Mouse (Mus musculus): ENCODE measurements around the gene Bcas1. TPM values are rescaled to one million over a fixed set of nuclear protein-coding genes. Genes with fewer than 3 reads are reported as not detected.

The Bcas1 gene
- polyA plus RNA-seq (2015; fragmentation: Nextera tagmentation; extraction: Ambion mirVana): 1.00 and 1.9 TPM in 2 replicates

GRCm38 (mm10) chr2:170427704-170428103 lies at the start of gene Bcas1:
Gene Bcas1 (minus strand): TSS chr2:170427845.
- Histone ChIP-seq H3K4me2 (no peak within 1 kb of the TSS), H3K36me3 (no peaks in the 10 kb centered on the region), H3K4me1 (peaks cover 8% of the 10 kb centered on the region; the same call in 1 of the 2 replicates), H3K27me3 (no peaks in the 10 kb centered on the region), H3K9me3 (no peaks in the 10 kb centered on the region), H3K27ac (no peak within 1 kb of the TSS), H3K4me3 (no peak within 1 kb of the TSS), H3K9ac (no peak within 1 kb of the TSS)
- 79% methylated on average over 8 of the region's 8 CpGs for WGBS
- no peak for ATAC-seq (ENCODE audit: insufficient number of reproducible peaks, insufficient read depth, low FRiP score, low TSS enrichment, low read depth)

DNA sequence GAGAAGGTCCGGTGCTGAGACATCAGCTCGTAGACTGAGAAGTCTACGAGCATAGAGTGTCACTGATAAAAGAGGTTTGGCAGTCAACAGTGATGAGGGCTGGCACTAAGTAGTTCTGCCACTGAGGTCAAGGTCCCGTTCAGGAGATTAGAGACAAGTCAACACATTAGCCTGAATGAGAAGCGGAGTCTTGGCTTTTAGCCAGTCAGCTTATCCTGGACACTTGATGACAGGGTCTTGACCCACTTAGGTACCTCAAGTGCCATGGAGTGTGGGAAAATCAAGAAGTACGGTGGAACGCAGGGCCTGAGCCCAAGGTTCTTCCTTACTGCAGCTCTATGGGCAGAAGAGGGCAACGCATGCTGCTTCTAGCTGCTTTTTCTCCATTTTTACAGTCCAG lies 49.0 kb upstream of the Bcas1 start:
- Histone ChIP-seq H3K4me1 (no peaks in the 10 kb centered on the region), H3K4me2 (no peak overlapping the region), H3K9me3 (0 out of 2 replicates have a peak, but pooled peaks cover 2% of the 10 kb centered on the region), H3K27ac (no peak overlapping the region), H3K4me3 (no peak overlapping the region), H3K36me3 (no peaks in the 10 kb centered on the region), H3K27me3 (no peaks in the 10 kb centered on the region), H3K9ac (no peak overlapping the region)
- WGBS: 91% methylated on average over 8 of the region's 8 CpGs
- ATAC-seq (ENCODE audit: insufficient number of reproducible peaks, insufficient read depth, low FRiP score, low TSS enrichment, low read depth): no peak

GRCm38 (mm10) chr2:170476215-170476614 lies 48.6 kb upstream of the Bcas1 start:
- ATAC-seq (ENCODE audit: insufficient number of reproducible peaks, insufficient read depth, low FRiP score, low TSS enrichment, low read depth): no peak
- H3K4me2 ChIP-seq: no peak overlapping the region
- H3K36me3 ChIP-seq: no peaks in the 10 kb centered on the region
- no peaks in the 10 kb centered on the region for H3K27me3 ChIP-seq
- no peak overlapping the region for H3K4me3 ChIP-seq
- 0 out of 2 replicates have a peak, but pooled peaks cover 2% of the 10 kb centered on the region for H3K9me3 ChIP-seq
- H3K4me1 ChIP-seq: no peaks in the 10 kb centered on the region
- no peak overlapping the region for H3K9ac ChIP-seq
- 85% methylated on average over 11 of the region's 11 CpGs for WGBS
- H3K27ac ChIP-seq: no peak overlapping the region

- Histone ChIP-seq H3K9me3 (0 out of 2 replicates have a peak, but pooled peaks cover 2% of the 10 kb centered on the region), H3K27me3 (no peaks in the 10 kb centered on the region), H3K36me3 (no peaks in the 10 kb centered on the region), H3K4me3 (no peak overlapping the region), H3K27ac (no peak overlapping the region), H3K9ac (no peak overlapping the region), H3K4me2 (no peak overlapping the region), H3K4me1 (no peaks in the 10 kb centered on the region)
- 74% methylated on average over 3 of the region's 3 CpGs for WGBS
- no peak for ATAC-seq (ENCODE audit: insufficient number of reproducible peaks, insufficient read depth, low FRiP score, low TSS enrichment, low read depth)
Measured at GRCm38 (mm10) chr2:170475164-170475563, 47.5 kb upstream of the Bcas1 start.

DNA sequence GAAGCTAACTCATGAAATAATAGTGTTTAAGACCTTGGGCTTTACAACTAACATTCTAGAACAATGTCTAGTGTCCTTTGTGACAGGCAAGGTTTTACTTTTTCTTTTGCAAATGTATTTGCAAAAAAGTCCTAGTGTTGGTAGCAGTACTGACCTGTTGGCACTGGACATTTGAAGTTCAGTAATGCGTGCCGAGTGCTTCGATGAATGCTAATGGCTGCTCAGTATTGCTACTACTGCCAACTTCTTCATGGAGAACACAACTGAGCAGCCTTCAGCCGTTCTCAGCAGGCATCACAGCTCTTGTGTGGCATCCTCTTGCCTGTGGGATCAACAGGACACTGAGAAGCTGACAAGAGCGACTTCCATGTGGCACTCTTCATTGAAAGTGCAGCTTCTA lies 46.5 kb upstream of the Bcas1 start:
- no peaks in the 10 kb centered on the region for H3K36me3 ChIP-seq
- H3K27me3 ChIP-seq: peaks cover 4% of the 10 kb centered on the region; the same call in 1 of the 2 replicates
- no peak overlapping the region for H3K4me3 ChIP-seq
- H3K27ac ChIP-seq: no peak overlapping the region
- 0 out of 2 replicates have a peak, but pooled peaks cover 2% of the 10 kb centered on the region for H3K9me3 ChIP-seq
- H3K4me1 ChIP-seq: 0 out of 2 replicates have a peak, but pooled peaks cover 5% of the 10 kb centered on the region
- ATAC-seq (ENCODE audit: insufficient number of reproducible peaks, insufficient read depth, low FRiP score, low TSS enrichment, low read depth): no peak
- 94% methylated on average over 5 of the region's 5 CpGs for WGBS
- H3K4me2 ChIP-seq: no peak overlapping the region
- no peak overlapping the region for H3K9ac ChIP-seq

GRCm38 (mm10) chr2:170470591-170470990 lies 42.9 kb upstream of the Bcas1 start:
- 0 out of 2 replicates have a peak, but pooled peaks cover 5% of the 10 kb centered on the region for H3K4me1 ChIP-seq
- whole genome bisulfite sequencing: 73% methylated on average over 5 of the region's 5 CpGs
- no peak for ATAC-seq (ENCODE audit: insufficient number of reproducible peaks, insufficient read depth, low FRiP score, low TSS enrichment, low read depth)
- no peak overlapping the region for H3K9ac ChIP-seq
- no peaks in the 10 kb centered on the region for H3K36me3 ChIP-seq
- no peak overlapping the region for H3K4me3 ChIP-seq
- peaks cover 4% of the 10 kb centered on the region; the same call in 1 of the 2 replicates for H3K27me3 ChIP-seq
- H3K9me3 ChIP-seq: 0 out of 2 replicates have a peak, but pooled peaks cover 2% of the 10 kb centered on the region
- no peak overlapping the region for H3K27ac ChIP-seq
- no peak overlapping the region for H3K4me2 ChIP-seq

- Histone ChIP-seq H3K4me3 (no peak overlapping the region), H3K27ac (no peak overlapping the region), H3K9ac (no peak overlapping the region), H3K4me1 (0 out of 2 replicates have a peak, but pooled peaks cover 5% of the 10 kb centered on the region), H3K4me2 (peak overlapping the region; percentile 7; the same call in 1 of the 2 replicates), H3K9me3 (0 out of 2 replicates have a peak, but pooled peaks cover 2% of the 10 kb centered on the region), H3K27me3 (peaks cover 4% of the 10 kb centered on the region; the same call in 1 of the 2 replicates), H3K36me3 (no peaks in the 10 kb centered on the region)
- 6% methylated on average over 10 of the region's 10 CpGs for WGBS
- ATAC-seq (ENCODE audit: insufficient number of reproducible peaks, insufficient read depth, low FRiP score, low TSS enrichment, low read depth): no peak
Measured at GRCm38 (mm10) chr2:170469616-170470308, 42.1 kb upstream of the Bcas1 start.

DNA sequence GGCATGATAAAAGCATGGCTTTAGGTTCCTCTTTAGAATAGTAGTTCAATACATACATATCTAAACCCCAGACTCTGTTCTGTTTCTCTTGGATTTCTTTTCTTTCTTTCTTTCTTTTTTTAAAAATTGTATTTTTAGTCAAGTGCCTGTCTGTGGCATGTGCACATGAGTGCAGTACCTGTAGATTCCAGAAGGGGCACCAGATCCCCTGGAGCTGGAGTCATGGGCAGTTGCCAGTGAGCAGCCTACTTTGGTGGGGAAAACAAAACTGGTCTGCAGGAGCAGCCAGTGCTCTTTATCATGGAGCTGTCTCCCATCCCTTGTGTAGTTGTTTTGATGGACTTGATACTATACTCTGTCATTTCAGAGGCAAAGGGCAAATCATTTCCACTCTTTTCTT lies 40.4 kb upstream of the Bcas1 start:
- H3K27ac ChIP-seq: no peak overlapping the region
- H3K36me3 ChIP-seq: no peaks in the 10 kb centered on the region
- no peak overlapping the region for H3K9ac ChIP-seq
- no peaks in the 10 kb centered on the region for H3K9me3 ChIP-seq
- 0 out of 2 replicates have a peak, but pooled peaks cover 5% of the 10 kb centered on the region for H3K4me1 ChIP-seq
- H3K4me2 ChIP-seq: no peak overlapping the region
- ATAC-seq (ENCODE audit: insufficient number of reproducible peaks, insufficient read depth, low FRiP score, low TSS enrichment, low read depth): no peak
- peaks cover 4% of the 10 kb centered on the region; the same call in 1 of the 2 replicates for H3K27me3 ChIP-seq
- H3K4me3 ChIP-seq: no peak overlapping the region

- Histone ChIP-seq H3K4me3 (no peak overlapping the region), H3K9me3 (no peaks in the 10 kb centered on the region), H3K36me3 (no peaks in the 10 kb centered on the region), H3K4me2 (no peak overlapping the region), H3K27me3 (peaks cover 4% of the 10 kb centered on the region; the same call in 1 of the 2 replicates), H3K9ac (no peak overlapping the region), H3K27ac (no peak overlapping the region), H3K4me1 (0 out of 2 replicates have a peak, but pooled peaks cover 5% of the 10 kb centered on the region)
- 52% methylated on average over 4 of the region's 4 CpGs for WGBS
- ATAC-seq (ENCODE audit: insufficient number of reproducible peaks, insufficient read depth, low FRiP score, low TSS enrichment, low read depth): no peak
Measured at GRCm38 (mm10) chr2:170464817-170465216, 37.2 kb upstream of the Bcas1 start.

GRCm38 (mm10) chr2:170461652-170462051 lies 34.0 kb upstream of the Bcas1 start:
- Histone ChIP-seq H3K9me3 (no peaks in the 10 kb centered on the region), H3K9ac (no peak overlapping the region), H3K27ac (no peak overlapping the region), H3K4me1 (no peaks in the 10 kb centered on the region), H3K27me3 (no peaks in the 10 kb centered on the region), H3K36me3 (no peaks in the 10 kb centered on the region), H3K4me3 (no peak overlapping the region), H3K4me2 (no peak overlapping the region)
- no peak for ATAC-seq (ENCODE audit: insufficient number of reproducible peaks, insufficient read depth, low FRiP score, low TSS enrichment, low read depth)
- WGBS: 61% methylated on average over 7 of the region's 7 CpGs

DNA sequence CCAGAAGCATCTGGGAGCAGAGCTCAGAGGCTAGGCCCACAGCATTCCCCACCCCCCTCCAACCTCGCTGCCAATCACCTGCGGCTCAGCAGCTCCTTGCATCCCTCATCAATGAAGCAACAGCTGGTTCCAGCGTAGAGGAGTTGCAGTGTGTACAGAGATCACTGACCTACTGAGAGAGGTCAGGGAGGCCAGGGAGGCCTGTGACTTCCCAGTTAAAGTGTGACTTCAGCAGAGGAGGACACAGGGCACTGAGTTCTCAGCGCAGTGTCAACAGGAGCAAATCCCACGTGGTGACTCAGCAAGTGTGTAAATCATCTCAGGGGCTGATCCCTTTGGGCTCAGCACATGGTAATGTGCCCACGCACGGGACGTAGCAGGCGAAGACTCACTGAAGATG lies 32.2 kb upstream of the Bcas1 start:
- 31% methylated on average over 9 of the region's 9 CpGs for WGBS

DNA sequence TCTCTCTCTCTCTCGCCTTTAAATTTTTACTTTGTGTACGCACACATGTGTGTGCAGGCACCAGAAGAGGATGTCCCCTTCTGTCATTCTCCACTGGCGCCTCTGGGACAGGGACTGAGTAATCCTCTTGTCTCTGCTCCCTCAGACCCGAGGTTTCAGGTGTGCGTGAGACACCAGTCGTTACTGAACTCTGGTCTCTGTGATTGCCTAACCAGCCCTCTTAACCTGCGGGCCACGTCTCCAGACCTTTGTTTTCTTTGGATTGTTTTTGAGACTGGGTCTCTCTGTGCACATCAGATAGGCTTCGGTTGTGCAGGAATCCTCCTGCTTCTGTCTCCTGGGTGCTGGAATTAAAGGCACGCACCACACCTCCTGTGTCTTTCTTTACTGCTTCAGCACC lies 31.5 kb upstream of the Bcas1 start:
- Histone ChIP-seq H3K27me3 (no peaks in the 10 kb centered on the region), H3K4me2 (no peak overlapping the region), H3K4me1 (no peaks in the 10 kb centered on the region), H3K9ac (no peak overlapping the region), H3K27ac (no peak overlapping the region), H3K36me3 (no peaks in the 10 kb centered on the region), H3K4me3 (no peak overlapping the region), H3K9me3 (no peaks in the 10 kb centered on the region)
- 66% methylated on average over 10 of the region's 10 CpGs for WGBS
- no peak for ATAC-seq (ENCODE audit: insufficient number of reproducible peaks, insufficient read depth, low FRiP score, low TSS enrichment, low read depth)

More for the DNA sequence above, 32.2 kb upstream of the Bcas1 start:
- Histone ChIP-seq H3K4me1 (no peaks in the 10 kb centered on the region), H3K9me3 (no peaks in the 10 kb centered on the region), H3K27me3 (no peaks in the 10 kb centered on the region), H3K36me3 (no peaks in the 10 kb centered on the region), H3K4me3 (no peak overlapping the region), H3K9ac (no peak overlapping the region), H3K27ac (no peak overlapping the region), H3K4me2 (no peak overlapping the region)
- no peak for ATAC-seq (ENCODE audit: insufficient number of reproducible peaks, insufficient read depth, low FRiP score, low TSS enrichment, low read depth)
